Mouse (Mus musculus): ENCODE measurements around the gene Synpr. TPM values are rescaled to one million over a fixed set of nuclear protein-coding genes. Genes with fewer than 3 reads are reported as not detected.

Gene Synpr
- polyA plus RNA-seq, 1 experiment from 2014 or later, result 0.06 TPM

DNA sequence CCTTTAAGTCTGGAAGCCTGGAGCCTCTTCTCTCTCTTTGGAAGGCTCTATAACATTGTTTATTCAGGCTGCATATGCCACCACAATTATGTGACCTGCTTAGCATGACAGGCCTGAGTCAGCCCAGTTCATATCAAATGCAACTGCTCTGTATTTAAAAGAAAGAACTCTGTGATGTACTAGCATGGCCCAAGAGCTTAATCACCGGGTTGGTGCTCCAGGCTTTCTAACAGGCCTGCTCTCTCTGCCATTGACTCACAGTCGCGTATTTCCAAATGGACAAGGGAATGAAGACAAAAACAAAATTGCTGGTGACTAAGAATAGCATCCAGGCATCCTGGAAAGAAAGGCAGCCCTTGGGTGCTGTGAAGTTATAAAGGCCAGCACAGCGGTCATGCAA, 56.1 kb downstream of the Synpr start:
- WGBS (ENCODE audit: insufficient replicate concordance), result 69% methylated on average over 4 of the region's 4 CpGs
- H3K9me3 ChIP-seq (replicated peaks; ENCODE audit: control insufficient read depth, low read length), result no peaks in the 10 kb centered on the region
- no peaks in the 10 kb centered on the region for H3K27me3 ChIP-seq (ENCODE audit: control insufficient read depth, insufficient read depth, low read depth, low read length)
- H3K4me1 ChIP-seq (ENCODE audit: control insufficient read depth, low read depth, low read length), result no peaks in the 10 kb centered on the region
- no peak overlapping the region for H3K4me3 ChIP-seq (ENCODE audit: low read depth, low read length)
- no peak for ATAC-seq (ENCODE audit: low read depth)
- no peak overlapping the region for H3K9ac ChIP-seq (ENCODE audit: low read depth, low read length)
- H3K27ac ChIP-seq (ENCODE audit: low read length), result no peak overlapping the region
- no peak overlapping the region for H3K4me2 ChIP-seq (ENCODE audit: low read depth, low read length)
- H3K36me3 ChIP-seq (ENCODE audit: control insufficient read depth, insufficient read depth), result no peaks in the 10 kb centered on the region

DNA sequence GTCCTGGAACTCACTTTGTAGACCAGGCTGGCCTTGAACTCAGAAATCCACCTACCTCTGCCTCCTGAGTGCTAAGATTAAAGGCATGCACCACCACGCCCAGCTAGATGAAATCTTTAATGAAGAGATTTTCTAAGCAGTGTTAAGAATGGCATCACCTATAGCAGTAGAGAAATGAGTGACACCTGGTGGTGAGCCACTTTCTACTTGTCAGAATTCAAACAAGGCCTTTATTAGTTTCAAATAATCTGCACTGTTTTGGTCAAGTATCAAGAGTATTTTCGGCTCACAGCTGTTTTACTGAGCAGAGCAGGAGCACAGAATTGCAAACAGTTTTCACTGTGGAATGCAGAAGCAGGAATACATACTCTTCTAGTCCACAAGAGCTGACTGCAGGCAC, 59.7 kb downstream of the Synpr start:
- ATAC-seq (ENCODE audit: low read depth), result no peak
- H3K9me3 ChIP-seq (replicated peaks; ENCODE audit: control insufficient read depth, low read length), result no peaks in the 10 kb centered on the region
- H3K27me3 ChIP-seq (ENCODE audit: control insufficient read depth, insufficient read depth, low read depth, low read length), result no peaks in the 10 kb centered on the region
- no peak overlapping the region for H3K4me3 ChIP-seq (ENCODE audit: low read depth, low read length)
- H3K36me3 ChIP-seq (ENCODE audit: control insufficient read depth, insufficient read depth), result no peaks in the 10 kb centered on the region
- 47% methylated on average over 2 of the region's 2 CpGs for WGBS (ENCODE audit: insufficient replicate concordance)
- no peaks in the 10 kb centered on the region for H3K4me1 ChIP-seq (ENCODE audit: control insufficient read depth, low read depth, low read length)
- no peak overlapping the region for H3K4me2 ChIP-seq (ENCODE audit: low read depth, low read length)
- no peak overlapping the region for H3K27ac ChIP-seq (ENCODE audit: low read length)
- no peak overlapping the region for H3K9ac ChIP-seq (ENCODE audit: low read depth, low read length)

DNA sequence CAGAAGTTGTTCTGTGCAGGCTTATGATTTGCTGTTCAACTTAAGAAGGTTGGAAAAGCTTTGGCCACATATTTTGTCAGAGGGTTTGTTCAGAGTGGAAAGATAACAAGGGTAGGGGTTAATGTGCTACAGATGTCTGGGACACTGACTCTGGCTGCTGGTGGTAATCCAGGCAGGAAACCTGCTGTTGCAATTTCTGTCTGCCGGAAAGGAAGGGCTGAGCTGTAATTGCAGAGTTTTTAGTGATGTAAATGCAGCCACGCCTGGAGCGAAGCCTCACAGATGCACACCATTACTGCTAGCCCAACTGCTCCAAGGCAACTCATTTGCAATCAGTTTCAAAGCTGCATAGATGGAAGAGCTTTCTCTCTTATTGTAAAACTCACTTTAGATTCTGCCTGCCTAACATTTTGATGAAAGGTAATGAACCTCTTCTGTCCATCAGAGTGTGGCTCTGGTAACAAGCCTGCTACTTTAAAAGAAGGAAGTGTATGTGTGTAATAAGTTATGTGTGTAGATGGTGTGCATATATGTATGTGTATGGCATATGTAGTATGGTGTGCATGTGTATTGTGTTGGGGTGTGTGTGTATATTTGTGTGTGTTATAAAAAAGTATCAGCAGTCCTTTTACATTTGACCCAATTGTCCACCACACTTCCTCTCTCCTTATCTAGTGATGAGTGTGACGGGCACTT, 64.7 kb downstream of the Synpr start:
- no peak overlapping the region for H3K4me2 ChIP-seq (ENCODE audit: low read depth, low read length)
- WGBS (ENCODE audit: insufficient replicate concordance), result 39% methylated on average over 4 of the region's 4 CpGs
- H3K4me1 ChIP-seq (ENCODE audit: control insufficient read depth, low read depth, low read length), result no peaks in the 10 kb centered on the region
- H3K9ac ChIP-seq (ENCODE audit: low read depth, low read length), result no peak overlapping the region
- no peak for ATAC-seq (ENCODE audit: low read depth)
- no peaks in the 10 kb centered on the region for H3K9me3 ChIP-seq (replicated peaks; ENCODE audit: control insufficient read depth, low read length)
- no peaks in the 10 kb centered on the region for H3K27me3 ChIP-seq (ENCODE audit: control insufficient read depth, insufficient read depth, low read depth, low read length)
- H3K36me3 ChIP-seq (ENCODE audit: control insufficient read depth, insufficient read depth), result no peaks in the 10 kb centered on the region
- H3K27ac ChIP-seq (ENCODE audit: low read length), result no peak overlapping the region
- H3K4me3 ChIP-seq (ENCODE audit: low read depth, low read length), result no peak overlapping the region

DNA sequence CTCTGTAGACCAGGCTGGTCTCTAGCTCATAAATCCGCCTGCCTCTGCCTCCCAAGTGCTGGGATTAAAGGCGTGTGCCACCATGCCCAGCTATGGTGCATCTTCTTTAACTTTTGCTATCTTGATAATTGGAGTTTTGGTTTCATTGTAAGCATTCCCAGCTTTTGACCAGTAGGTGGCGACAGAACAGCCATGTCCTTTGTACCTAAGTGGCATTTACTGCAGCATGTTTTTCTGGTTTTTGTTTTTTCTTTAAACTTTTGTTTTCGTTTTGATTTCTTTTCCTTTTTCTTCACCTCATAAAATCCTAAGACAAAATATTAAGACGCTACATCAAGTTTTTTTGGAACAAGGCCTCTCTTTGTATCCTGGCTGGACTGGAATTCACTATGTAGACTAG, 69.6 kb downstream of the Synpr start:
- Histone ChIP-seq H3K4me3 (ENCODE audit: low read depth, low read length) (no peak overlapping the region), H3K27ac (ENCODE audit: low read length) (no peak overlapping the region), H3K36me3 (ENCODE audit: control insufficient read depth, insufficient read depth) (no peaks in the 10 kb centered on the region), H3K9me3 (replicated peaks; ENCODE audit: control insufficient read depth, low read length) (no peaks in the 10 kb centered on the region), H3K27me3 (ENCODE audit: control insufficient read depth, insufficient read depth, low read depth, low read length) (no peaks in the 10 kb centered on the region), H3K4me1 (ENCODE audit: control insufficient read depth, low read depth, low read length) (no peaks in the 10 kb centered on the region), H3K4me2 (ENCODE audit: low read depth, low read length) (no peak overlapping the region), H3K9ac (ENCODE audit: low read depth, low read length) (no peak overlapping the region)
- WGBS (ENCODE audit: insufficient replicate concordance), result 12% methylated on average over 5 of the region's 5 CpGs
- ATAC-seq (ENCODE audit: low read depth), result no peak

DNA sequence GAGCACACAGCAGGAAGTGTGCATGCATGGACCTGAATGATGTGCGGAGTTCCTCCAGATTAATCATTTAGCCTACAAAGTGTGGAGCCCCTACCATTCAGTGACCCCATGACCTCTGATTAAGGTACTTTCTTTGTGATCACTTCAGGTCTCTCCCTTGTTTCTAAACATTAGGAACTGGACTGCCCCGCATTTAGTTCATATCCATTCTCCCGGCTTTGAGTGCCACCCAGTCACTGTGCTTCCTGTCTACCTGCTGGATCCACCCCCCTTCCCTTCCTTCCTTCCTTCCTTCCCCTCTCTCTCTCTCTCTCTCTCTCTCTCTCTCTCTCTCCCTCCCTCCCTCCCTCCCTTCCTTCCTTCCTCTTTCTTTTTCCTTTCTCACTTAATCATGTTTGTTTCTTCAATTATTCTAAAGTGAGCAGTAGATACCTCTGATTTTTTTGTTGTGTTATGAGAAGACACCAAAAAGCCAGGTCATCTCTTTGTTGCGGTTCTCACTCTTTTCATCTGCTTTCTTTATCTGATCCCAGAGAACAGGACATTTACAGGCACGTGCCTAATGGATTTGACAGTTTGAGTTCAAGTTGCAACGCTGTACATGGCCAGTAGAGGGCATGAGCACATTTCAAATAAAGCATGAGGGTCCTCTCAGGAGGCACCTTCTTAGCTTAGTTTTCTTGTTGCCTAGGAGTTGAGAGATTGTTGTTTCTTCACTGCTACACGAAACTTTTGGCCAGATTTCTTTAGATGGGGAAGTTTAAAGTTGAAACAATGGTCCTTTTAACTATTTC, 71.2 kb downstream of the Synpr start:
- Histone ChIP-seq H3K4me1 (ENCODE audit: control insufficient read depth, low read depth, low read length) (no peaks in the 10 kb centered on the region), H3K36me3 (ENCODE audit: control insufficient read depth, insufficient read depth) (no peaks in the 10 kb centered on the region), H3K4me2 (ENCODE audit: low read depth, low read length) (no peak overlapping the region), H3K27ac (ENCODE audit: low read length) (no peak overlapping the region), H3K4me3 (ENCODE audit: low read depth, low read length) (no peak overlapping the region), H3K27me3 (ENCODE audit: control insufficient read depth, insufficient read depth, low read depth, low read length) (no peaks in the 10 kb centered on the region), H3K9ac (ENCODE audit: low read depth, low read length) (no peak overlapping the region), H3K9me3 (replicated peaks; ENCODE audit: control insufficient read depth, low read length) (no peaks in the 10 kb centered on the region)
- no peak for ATAC-seq (ENCODE audit: low read depth)
- WGBS (ENCODE audit: insufficient replicate concordance), result 9% methylated on average over 7 of the region's 7 CpGs

DNA sequence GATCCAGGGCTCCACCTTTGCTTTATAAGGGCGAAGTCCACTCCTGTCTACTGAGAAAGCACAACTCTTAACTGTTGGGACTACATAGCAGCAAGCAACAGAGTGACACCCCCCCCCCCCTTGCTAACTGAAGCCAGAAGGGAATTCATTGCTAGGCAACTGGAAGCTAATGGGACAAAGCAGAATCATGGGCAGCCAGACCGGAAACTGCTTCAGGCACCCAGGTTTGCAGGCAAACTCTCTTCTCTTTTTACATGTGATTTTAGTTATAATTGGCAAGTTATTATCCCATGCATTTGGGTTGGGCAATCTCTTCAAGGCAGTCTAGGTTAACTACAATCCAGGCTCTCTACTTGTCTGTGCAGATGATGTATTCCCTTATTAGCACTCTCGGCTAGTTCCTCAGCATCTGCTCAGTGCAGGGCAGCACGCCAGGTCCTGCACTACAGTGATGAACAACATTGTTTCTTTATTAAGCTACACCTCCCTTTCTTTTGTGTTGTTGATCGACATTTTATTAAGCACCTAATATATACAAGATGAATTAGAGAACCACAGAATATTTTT, 72.6 kb downstream of the Synpr start:
- H3K36me3 ChIP-seq (ENCODE audit: control insufficient read depth, insufficient read depth), result no peaks in the 10 kb centered on the region
- ATAC-seq (ENCODE audit: low read depth), result no peak

DNA sequence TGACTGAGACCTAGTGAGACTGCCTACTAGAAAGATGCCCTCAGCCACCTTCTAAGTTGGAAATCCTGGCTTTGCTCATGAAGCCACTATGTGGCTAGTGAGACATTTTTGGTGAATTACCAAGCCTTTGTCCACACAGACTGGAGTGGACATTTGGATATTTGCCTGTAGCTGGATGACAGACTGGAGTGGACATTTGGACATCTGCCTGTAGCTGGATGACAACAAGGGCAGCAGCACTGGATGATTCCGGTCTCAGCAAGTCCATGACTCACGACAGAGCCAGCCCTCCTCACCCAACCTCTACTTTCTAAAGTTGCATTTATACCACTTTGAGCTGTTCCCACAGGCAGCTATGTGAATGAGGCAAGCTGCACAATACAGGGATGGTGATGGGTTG, 73.5 kb downstream of the Synpr start:
- Histone ChIP-seq H3K4me1 (ENCODE audit: control insufficient read depth, low read depth, low read length) (no peaks in the 10 kb centered on the region), H3K9ac (ENCODE audit: low read depth, low read length) (no peak overlapping the region), H3K27ac (ENCODE audit: low read length) (no peak overlapping the region), H3K27me3 (ENCODE audit: control insufficient read depth, insufficient read depth, low read depth, low read length) (no peaks in the 10 kb centered on the region), H3K4me3 (ENCODE audit: low read depth, low read length) (no peak overlapping the region), H3K9me3 (replicated peaks; ENCODE audit: control insufficient read depth, low read length) (no peaks in the 10 kb centered on the region), H3K4me2 (ENCODE audit: low read depth, low read length) (no peak overlapping the region), H3K36me3 (ENCODE audit: control insufficient read depth, insufficient read depth) (no peaks in the 10 kb centered on the region)
- 60% methylated on average over 2 of the region's 2 CpGs for WGBS (ENCODE audit: insufficient replicate concordance)
- no peak for ATAC-seq (ENCODE audit: low read depth)

More for the DNA sequence above, 72.6 kb downstream of the Synpr start:
- no peaks in the 10 kb centered on the region for H3K4me1 ChIP-seq (ENCODE audit: control insufficient read depth, low read depth, low read length)
- H3K4me2 ChIP-seq (ENCODE audit: low read depth, low read length), result no peak overlapping the region
- no peak overlapping the region for H3K9ac ChIP-seq (ENCODE audit: low read depth, low read length)
- 55% methylated on average over 5 of the region's 5 CpGs for WGBS (ENCODE audit: insufficient replicate concordance)
- no peak overlapping the region for H3K27ac ChIP-seq (ENCODE audit: low read length)
- H3K9me3 ChIP-seq (replicated peaks; ENCODE audit: control insufficient read depth, low read length), result no peaks in the 10 kb centered on the region
- no peaks in the 10 kb centered on the region for H3K27me3 ChIP-seq (ENCODE audit: control insufficient read depth, insufficient read depth, low read depth, low read length)
- no peak overlapping the region for H3K4me3 ChIP-seq (ENCODE audit: low read depth, low read length)

DNA sequence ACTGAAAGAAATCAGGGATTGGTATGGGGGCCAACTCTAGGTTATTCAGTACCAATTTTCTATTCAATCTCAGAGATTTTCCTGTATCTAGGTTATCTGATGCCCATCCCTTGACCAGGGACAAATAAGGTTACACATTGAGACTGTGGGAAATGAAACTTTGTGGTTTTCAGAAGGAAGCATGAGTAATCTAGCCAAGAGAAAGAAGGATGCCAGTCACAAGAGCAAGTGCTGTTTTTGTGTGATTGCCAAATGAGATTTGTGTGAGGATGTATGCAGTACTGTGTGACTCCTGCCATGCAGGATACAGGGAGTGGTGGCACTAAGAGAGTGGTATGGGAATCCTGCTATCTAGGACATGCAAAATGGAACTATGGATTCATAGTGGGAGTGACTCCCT, 76.6 kb downstream of the Synpr start:
- Histone ChIP-seq H3K27me3 (ENCODE audit: control insufficient read depth, insufficient read depth, low read depth, low read length) (no peaks in the 10 kb centered on the region), H3K4me3 (ENCODE audit: low read depth, low read length) (no peak overlapping the region), H3K9me3 (replicated peaks; ENCODE audit: control insufficient read depth, low read length) (no peaks in the 10 kb centered on the region), H3K9ac (ENCODE audit: low read depth, low read length) (no peak overlapping the region), H3K36me3 (ENCODE audit: control insufficient read depth, insufficient read depth) (no peaks in the 10 kb centered on the region), H3K4me1 (ENCODE audit: control insufficient read depth, low read depth, low read length) (no peaks in the 10 kb centered on the region), H3K27ac (ENCODE audit: low read length) (no peak overlapping the region), H3K4me2 (ENCODE audit: low read depth, low read length) (no peak overlapping the region)
- ATAC-seq (ENCODE audit: low read depth), result no peak

DNA sequence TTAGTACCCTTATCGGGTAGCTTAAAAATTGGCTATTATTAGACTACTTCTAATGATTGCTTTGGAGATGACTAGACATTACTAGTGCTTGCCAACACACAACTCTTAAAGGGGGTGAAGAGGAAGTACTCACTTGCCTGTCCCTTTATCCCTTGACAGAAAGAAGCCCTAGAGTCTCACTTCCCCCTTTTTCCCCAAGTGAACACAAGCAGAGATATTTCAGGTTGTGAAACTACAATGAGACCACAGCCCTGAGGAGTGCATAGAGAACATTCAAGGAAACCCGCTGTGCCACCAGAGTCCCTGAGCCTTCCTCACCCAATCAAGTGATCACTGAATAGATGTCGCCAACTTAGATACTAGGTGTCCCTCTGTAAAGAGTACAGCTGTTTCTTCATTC, 77.1 kb downstream of the Synpr start:
- H3K4me3 ChIP-seq (ENCODE audit: low read depth, low read length), result no peak overlapping the region
- H3K27ac ChIP-seq (ENCODE audit: low read length), result no peak overlapping the region
- 23% methylated on average over 3 of the region's 3 CpGs for WGBS (ENCODE audit: insufficient replicate concordance)
- no peaks in the 10 kb centered on the region for H3K27me3 ChIP-seq (ENCODE audit: control insufficient read depth, insufficient read depth, low read depth, low read length)
- no peaks in the 10 kb centered on the region for H3K36me3 ChIP-seq (ENCODE audit: control insufficient read depth, insufficient read depth)
- no peak for ATAC-seq (ENCODE audit: low read depth)
- H3K4me2 ChIP-seq (ENCODE audit: low read depth, low read length), result no peak overlapping the region
- H3K9me3 ChIP-seq (replicated peaks; ENCODE audit: control insufficient read depth, low read length), result no peaks in the 10 kb centered on the region
- H3K9ac ChIP-seq (ENCODE audit: low read depth, low read length), result no peak overlapping the region
- no peaks in the 10 kb centered on the region for H3K4me1 ChIP-seq (ENCODE audit: control insufficient read depth, low read depth, low read length)
